Mouse (Mus musculus) thymus, postnatal 10 days (tissue): ENCODE data around the gene Atp11a.

ENCODE experiments used
- DNase-seq, 2 experiments: peaks; one replicate each; pipeline ENCODE4 v3.0.0; 2021; ENCODE audit warnings: low spot score in 2 of 2

Gene Atp11a

DNA sequence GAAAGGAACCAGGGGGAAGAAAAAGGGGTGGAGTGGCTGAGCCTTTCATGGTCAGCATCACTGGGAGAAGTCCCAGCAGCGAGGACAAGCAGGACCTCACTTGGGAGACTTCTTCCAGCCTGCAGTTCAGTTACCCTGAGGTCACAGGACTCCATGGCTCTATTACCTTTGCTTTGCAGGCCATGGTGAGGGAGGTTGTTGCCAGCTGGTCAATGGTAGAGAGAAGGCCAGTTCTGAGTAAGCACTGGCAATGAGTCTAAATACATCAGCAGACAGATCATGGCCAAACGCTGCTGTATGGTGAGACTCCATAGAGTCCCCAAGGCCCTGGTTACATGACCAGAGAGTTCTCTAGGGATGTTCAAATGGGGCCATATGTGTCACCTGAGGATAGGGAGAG lies 15.5 kb downstream of the Atp11a start:
- DNase-seq = no peak

DNA sequence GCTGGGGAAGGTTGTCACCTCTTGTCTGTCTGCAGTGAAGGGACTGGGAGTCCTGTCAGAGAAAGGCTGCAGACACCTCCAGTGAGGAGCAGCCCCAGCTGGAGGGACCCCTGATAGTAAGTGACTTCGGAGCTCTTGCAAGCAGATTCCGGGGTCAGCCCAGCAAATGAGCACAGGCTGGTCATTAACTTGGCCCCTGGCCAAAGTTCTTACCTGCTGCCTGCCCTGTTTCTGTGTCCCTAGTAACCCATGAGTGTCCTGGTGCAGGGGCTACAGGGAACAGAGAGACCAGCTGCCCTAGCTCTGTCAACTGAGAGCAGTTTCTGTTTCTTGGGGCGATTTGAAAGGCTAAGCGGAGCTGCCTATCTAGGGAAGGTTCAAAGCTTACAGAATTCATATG lies 17.1 kb downstream of the Atp11a start:
- DNase-seq = no peak

DNA sequence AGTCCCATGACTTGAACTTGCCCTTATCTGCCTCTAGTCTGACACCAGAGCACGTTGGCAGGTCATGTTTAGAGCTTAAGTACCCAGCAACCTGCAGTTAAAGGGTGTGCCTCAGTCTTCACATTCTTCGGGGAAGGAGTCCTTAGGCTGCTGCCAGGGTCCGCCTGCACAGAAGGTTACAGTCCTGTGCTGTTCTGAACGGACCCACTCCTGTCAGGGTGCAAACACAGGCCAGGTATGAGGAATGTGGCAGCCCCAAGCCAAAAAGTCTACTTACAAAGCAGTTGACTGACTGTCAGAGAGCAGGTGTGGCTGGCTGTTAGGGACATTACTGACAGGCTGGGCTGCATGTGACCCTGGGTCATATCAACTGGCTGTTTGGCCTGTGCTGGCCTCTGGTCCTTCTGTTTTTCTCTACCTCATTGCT lies 18.1 kb downstream of the Atp11a start:
- no peak for DNase-seq

DNA sequence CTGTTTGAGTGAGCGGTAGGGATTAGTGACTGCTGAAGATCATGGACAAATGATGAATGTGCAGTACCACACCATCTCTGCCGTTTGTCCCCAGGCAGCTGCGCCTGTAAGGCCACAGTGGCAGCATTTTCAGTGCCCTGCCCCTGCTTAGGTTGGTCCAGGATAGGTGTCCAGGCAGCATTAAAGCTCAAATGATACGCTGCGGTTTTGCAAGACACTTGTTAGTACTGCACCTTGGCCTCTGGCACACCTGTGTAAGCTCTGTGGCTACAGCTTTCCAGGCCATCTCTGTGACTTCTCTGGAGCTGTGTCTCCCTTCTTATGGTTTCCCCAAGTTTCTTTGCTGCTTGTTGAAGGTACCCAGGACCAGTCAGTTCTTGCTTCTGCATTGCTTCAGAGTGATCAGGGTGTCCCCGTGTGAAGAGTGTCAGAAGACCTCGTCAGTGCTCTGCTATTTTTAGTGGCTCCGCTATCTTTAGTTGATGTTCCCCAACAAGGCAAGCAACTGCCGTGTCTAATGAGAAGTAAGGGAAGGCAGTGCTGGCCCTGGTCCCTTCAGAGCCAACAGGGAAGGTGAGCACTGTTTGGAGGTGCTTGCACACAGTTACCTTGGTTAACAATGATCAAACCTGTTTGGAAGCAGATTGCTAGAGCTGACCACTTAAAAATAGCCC lies 18.6 kb downstream of the Atp11a start:
- no peak for DNase-seq

GRCm38 (mm10) chr8:12776166-12776565 lies 19.4 kb downstream of the Atp11a start:
- no peak for DNase-seq

GRCm38 (mm10) chr8:12777171-12777570 lies 20.4 kb downstream of the Atp11a start:
- DNase-seq = no peak

DNA sequence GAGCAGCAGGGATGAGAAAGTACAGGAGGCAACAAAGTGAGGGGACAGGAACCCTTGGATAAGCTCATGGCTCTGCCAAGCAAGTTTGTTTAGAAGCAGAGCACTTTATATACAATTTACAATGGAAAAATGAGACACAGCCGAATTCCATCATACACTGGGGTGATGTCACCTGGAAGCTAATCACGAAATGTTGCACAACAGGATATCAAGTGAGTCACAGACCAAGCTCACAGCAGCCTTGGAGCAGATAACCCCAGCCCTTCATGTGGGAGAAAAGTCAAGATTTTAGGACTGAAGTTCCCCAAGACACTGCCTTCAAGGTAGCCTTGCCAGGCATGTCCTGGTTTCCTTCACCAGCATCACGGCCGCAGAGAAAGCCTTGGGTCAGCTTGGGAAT lies 22.7 kb downstream of the Atp11a start:
- no peak for DNase-seq

DNA sequence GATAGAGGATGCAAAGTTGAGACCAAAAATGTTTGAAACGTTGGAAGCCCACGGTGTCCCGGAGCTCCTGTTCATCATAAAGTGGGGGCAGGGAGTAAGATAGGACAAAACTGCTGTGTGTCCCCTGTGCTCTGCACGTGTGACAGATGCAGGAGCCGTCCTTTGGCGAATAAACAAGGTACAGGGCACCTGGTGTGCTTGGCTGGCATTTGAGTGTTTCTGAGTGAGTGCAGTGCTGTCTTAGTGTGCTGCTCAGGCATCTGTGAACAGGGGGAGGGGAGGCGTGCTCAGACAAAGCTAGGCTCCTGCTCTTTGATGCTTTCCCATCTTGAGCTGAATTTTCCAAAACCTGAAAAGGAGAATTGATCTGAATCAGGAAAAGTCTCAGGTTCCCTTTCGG lies 28.7 kb downstream of the Atp11a start:
- no peak for DNase-seq

- no peak for DNase-seq
Measured at GRCm38 (mm10) chr8:12786261-12786957, 29.6 kb downstream of the Atp11a start.

DNA sequence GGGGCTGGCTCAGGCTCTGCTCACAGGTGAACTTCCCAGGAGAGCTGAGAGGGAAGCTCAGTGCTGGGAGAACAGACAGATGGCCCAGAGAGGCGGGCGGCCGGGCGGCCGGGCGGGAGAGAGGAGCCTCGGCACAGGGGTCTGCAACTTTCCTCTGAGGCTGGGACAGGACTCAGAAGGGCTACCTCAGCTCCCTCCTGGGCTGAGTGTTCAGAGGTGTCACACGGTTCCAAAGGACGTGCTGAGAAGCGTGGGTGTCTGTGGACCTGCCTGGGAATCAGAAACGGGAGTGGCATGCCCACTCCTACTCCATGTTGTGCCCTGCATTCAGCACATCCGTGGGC lies 30.1 kb downstream of the Atp11a start:
- no peak for DNase-seq

DNA sequence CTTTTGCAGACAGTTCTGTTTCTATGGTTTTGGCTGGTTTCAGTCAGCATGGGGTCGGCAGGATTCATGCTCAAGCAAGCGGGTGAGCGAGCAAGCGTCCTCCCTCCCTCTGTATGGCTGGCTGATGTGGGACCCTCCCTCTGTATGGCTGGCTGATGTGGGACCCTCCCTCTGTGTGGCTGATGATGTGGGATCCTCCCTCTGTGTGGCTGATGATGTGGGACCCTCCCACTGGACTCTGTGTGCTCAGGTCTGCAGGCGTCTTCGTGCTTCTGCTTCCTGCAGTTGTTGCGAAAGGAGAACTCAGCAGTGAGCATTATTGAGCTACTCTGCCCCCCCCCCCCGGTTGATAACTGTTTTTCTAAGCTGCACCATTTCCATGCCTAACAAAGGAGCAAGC lies 30.6 kb downstream of the Atp11a start:
- no peak for DNase-seq

- no peak for DNase-seq
Measured at GRCm38 (mm10) chr8:12788695-12789094, 31.9 kb downstream of the Atp11a start.

- no peak for DNase-seq
Measured at GRCm38 (mm10) chr8:12795011-12795671, 38.3 kb downstream of the Atp11a start.

- no peak for DNase-seq
Measured at GRCm38 (mm10) chr8:12799099-12799498, 42.3 kb downstream of the Atp11a start.

DNA sequence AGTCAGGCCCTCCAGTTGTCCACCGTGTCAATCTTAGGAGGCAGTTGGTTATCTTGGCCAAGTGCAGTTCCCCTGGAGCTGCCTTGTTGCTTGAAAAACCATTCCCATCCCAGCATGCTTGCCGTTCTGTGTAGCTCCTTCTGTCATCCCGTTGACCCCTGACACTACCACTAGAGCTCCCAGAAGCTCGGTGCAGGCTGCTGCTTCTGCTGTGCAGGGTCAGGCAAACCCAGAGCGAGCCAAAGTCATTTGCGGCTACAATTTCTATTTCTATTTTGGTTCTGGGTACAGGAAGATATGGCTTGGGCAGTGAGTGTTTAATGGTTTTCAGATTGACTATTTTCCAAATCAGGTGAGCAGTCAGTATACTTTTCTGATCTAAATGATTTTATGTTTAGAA lies 43.0 kb downstream of the Atp11a start:
- no peak for DNase-seq

GRCm38 (mm10) chr8:12800246-12800645 lies 43.4 kb downstream of the Atp11a start:
- no peak for DNase-seq

DNA sequence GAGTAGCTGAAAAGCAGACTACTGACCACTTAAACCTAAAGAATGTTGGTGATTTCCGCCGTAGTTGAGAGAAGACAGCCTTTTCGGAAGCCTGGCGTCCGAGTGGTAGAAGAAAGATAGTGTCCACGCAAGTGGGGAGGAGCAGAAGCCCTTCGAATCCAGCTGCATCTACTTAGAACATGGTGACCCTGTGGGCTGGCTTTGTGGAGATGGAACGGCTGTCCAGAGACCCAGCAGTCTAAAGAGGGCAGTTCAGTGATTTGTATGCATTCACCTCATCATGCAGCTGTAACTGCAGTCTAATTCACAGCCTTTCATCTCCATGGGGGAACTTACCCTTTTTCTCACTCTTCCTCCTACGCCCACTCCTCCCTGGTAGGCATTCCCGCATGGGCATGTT lies 44.8 kb downstream of the Atp11a start:
- DNase-seq = no peak

- DNase-seq = no peak
Measured at GRCm38 (mm10) chr8:12803121-12803520, 46.3 kb downstream of the Atp11a start.

- no peak for DNase-seq
Measured at GRCm38 (mm10) chr8:12804909-12805308, 48.1 kb downstream of the Atp11a start.

GRCm38 (mm10) chr8:12805569-12805968 lies 48.8 kb downstream of the Atp11a start:
- DNase-seq = no peak

GRCm38 (mm10) chr8:12808018-12808417 lies 51.2 kb downstream of the Atp11a start:
- no peak for DNase-seq

GRCm38 (mm10) chr8:12809516-12809915 lies 52.7 kb downstream of the Atp11a start:
- no peak for DNase-seq

GRCm38 (mm10) chr8:12811231-12811630 lies 54.4 kb downstream of the Atp11a start:
- DNase-seq = no peak
